Mouse (Mus musculus) hindbrain, postnatal 0 days (tissue): ENCODE measurements around the gene Tsc2. TPM values are rescaled to one million over a fixed set of nuclear protein-coding genes. Genes with fewer than 3 reads are reported as not detected.

ENCODE experiments used
- ATAC-seq: fragments of 200-750 bp; cut with Nextera tagmentation; 2 replicates; pipeline ENCODE4 v1.8.0; 2017; ENCODE audit warnings: mild to moderate bottlenecking, moderate TSS enrichment, moderate library complexity
- DNase-seq: peaks from one replicate; pipeline ENCODE4 v3.0.0-alpha.2; 2015; ENCODE audit warnings: low spot score
- H3K27ac ChIP-seq: fragments of 300-500 bp; sonication (generic); 2 replicates; pipeline ENCODE4 v1.5.1; 2014; ENCODE audit warnings: mild to moderate bottlenecking
- H3K27me3 ChIP-seq: fragments of 300-500 bp; sonication (generic); 2 replicates; pipeline ENCODE4 v1.6.1; 2014; ENCODE audit warnings: low read length, mixed read lengths; ENCODE audit not compliant: insufficient read depth
- H3K36me3 ChIP-seq: fragments of 300-500 bp; sonication (generic); 2 replicates; pipeline ENCODE4 v1.6.1; 2014; ENCODE audit warnings: low read length, mixed read lengths; ENCODE audit not compliant: insufficient read depth
- H3K4me1 ChIP-seq: fragments of 300-500 bp; sonication (generic); 2 replicates; pipeline ENCODE4 v1.6.1; 2014; ENCODE audit warnings: antibody characterized with exemption, low read length, mixed read lengths; ENCODE audit not compliant: insufficient read depth
- H3K4me2 ChIP-seq: fragments of 300-500 bp; sonication (generic); 2 replicates; pipeline ENCODE4 v1.6.1; 2014; ENCODE audit warnings: low read depth, mild to moderate bottlenecking, low read length, moderate library complexity, mixed read lengths
- H3K4me3 ChIP-seq: fragments of 300-500 bp; sonication (generic); 2 replicates; pipeline ENCODE4 v1.5.1; 2014; ENCODE audit warnings: low read length
- H3K9ac ChIP-seq: fragments of 300-500 bp; sonication (generic); replicated peaks from 2 replicates; pipeline ENCODE4 v1.6.1; 2014; ENCODE audit warnings: mild to moderate bottlenecking, low read length, moderate library complexity, mixed read lengths
- H3K9me3 ChIP-seq: fragments of 300-500 bp; sonication (generic); 2 replicates; pipeline ENCODE4 v1.6.1; 2016; ENCODE audit warnings: low read length, mixed read lengths
- CTCF ChIP-seq: IDR thresholded peaks from 2 replicates; pipeline ENCODE4 v1.5.1; 2016; ENCODE audit warnings: antibody characterized with exemption, control low read depth, low read depth
- WGBS: fragments of 180-500 bp; shearing (Covaris S2); extraction: QIAGEN DNeasy Blood & Tissue Kit; methylation state at CpG from one replicate; pipeline ENCODE4 v1.1.7; 2014; 5-methylcytosine and 5-hydroxymethylcytosine counted together
- polyA plus RNA-seq: library from polyadenylated mRNA; unstranded; fragments of >200 nt; fragmentation: Nextera tagmentation; extraction: Ambion mirVana; gene quantifications from 2 replicates; pipeline ENCODE4 v1.2.1, GENCODE M21; 2015
- total RNA-seq: library from RNA; depleted of rRNA; stranded (reverse); fragments of >200 nt; gene quantifications from 2 replicates; pipeline ENCODE4 v1.2.3, GENCODE M21; 2014

Tsc2 gene
- total and polyA plus RNA-seq, 2 experiments from 2014 or later, result 51.2 to 114 TPM

GRCm38 (mm10) chr17:24593248-24593647, 39.2 kb downstream of the Tsc2 start:
- no peak overlapping the region for H3K4me3 ChIP-seq
- H3K4me1 ChIP-seq, result no peaks in the 10 kb centered on the region
- no peak for TF ChIP-seq CTCF
- H3K27me3 ChIP-seq, result no peaks in the 10 kb centered on the region
- WGBS, result 89% methylated on average over 5 of the region's 5 CpGs
- peaks cover 84% of the 10 kb centered on the region for H3K36me3 ChIP-seq
- H3K4me2 ChIP-seq, result no peak overlapping the region
- no peaks in the 10 kb centered on the region for H3K9me3 ChIP-seq
- no peak for DNase-seq
- no peak for ATAC-seq
- H3K27ac ChIP-seq, result no peak overlapping the region
- H3K9ac ChIP-seq, result no peak overlapping the region

- DNase-seq (no peak), ATAC-seq (no peak)
- H3K4me1 ChIP-seq, result no peaks in the 10 kb centered on the region
- no peak overlapping the region for H3K9ac ChIP-seq
- no peaks in the 10 kb centered on the region for H3K27me3 ChIP-seq
- H3K27ac ChIP-seq, result no peak overlapping the region
- H3K4me2 ChIP-seq, result no peak overlapping the region
- H3K9me3 ChIP-seq, result no peaks in the 10 kb centered on the region
- 92% methylated on average over 5 of the region's 5 CpGs for WGBS
- peaks cover 85% of the 10 kb centered on the region for H3K36me3 ChIP-seq
- no peak overlapping the region for H3K4me3 ChIP-seq
- no peak for TF ChIP-seq CTCF
Observed at GRCm38 (mm10) chr17:24591695-24592094, 40.7 kb downstream of the Tsc2 start.

- Histone ChIP-seq H3K4me3 (no peak overlapping the region), H3K4me1 (no peaks in the 10 kb centered on the region), H3K36me3 (peaks cover 85% of the 10 kb centered on the region), H3K4me2 (no peak overlapping the region), H3K27ac (no peak overlapping the region), H3K9ac (no peak overlapping the region), H3K9me3 (no peaks in the 10 kb centered on the region), H3K27me3 (no peaks in the 10 kb centered on the region)
- no peak for TF ChIP-seq CTCF
- WGBS, result 75% methylated on average over 3 of the region's 3 CpGs
- ATAC-seq, result no peak
- no peak for DNase-seq
Observed at GRCm38 (mm10) chr17:24590943-24591342, 41.5 kb downstream of the Tsc2 start.

- Histone ChIP-seq H3K27ac (no peak overlapping the region), H3K27me3 (no peaks in the 10 kb centered on the region), H3K4me3 (no peak overlapping the region), H3K4me1 (no peaks in the 10 kb centered on the region), H3K9me3 (no peaks in the 10 kb centered on the region), H3K4me2 (no peak overlapping the region), H3K36me3 (peaks cover 62% of the 10 kb centered on the region), H3K9ac (no peak overlapping the region)
- no peak for ATAC-seq
- TF ChIP-seq CTCF, result no peak
- DNase-seq, result no peak
- WGBS, result 90% methylated on average over 4 of the region's 4 CpGs
Observed at GRCm38 (mm10) chr17:24586532-24586931, 45.9 kb downstream of the Tsc2 start.

GRCm38 (mm10) chr17:24584520-24584919, 47.9 kb downstream of the Tsc2 start:
- DNase-seq (no peak), ATAC-seq (no peak)
- H3K4me1 ChIP-seq, result no peaks in the 10 kb centered on the region
- no peak overlapping the region for H3K4me2 ChIP-seq
- H3K27me3 ChIP-seq, result no peaks in the 10 kb centered on the region
- no peak for TF ChIP-seq CTCF
- no peak overlapping the region for H3K9ac ChIP-seq
- H3K4me3 ChIP-seq, result no peak overlapping the region
- H3K27ac ChIP-seq, result no peak overlapping the region
- peaks cover 66% of the 10 kb centered on the region for H3K36me3 ChIP-seq
- H3K9me3 ChIP-seq, result no peaks in the 10 kb centered on the region
- 74% methylated on average over 3 of the region's 3 CpGs for WGBS

- Histone ChIP-seq H3K4me3 (no peak overlapping the region), H3K27ac (no peak overlapping the region), H3K9ac (no peak overlapping the region), H3K9me3 (no peaks in the 10 kb centered on the region), H3K36me3 (peaks cover 67% of the 10 kb centered on the region), H3K4me1 (no peaks in the 10 kb centered on the region), H3K4me2 (no peak overlapping the region), H3K27me3 (no peaks in the 10 kb centered on the region)
- no peak for DNase-seq
- ATAC-seq, result no peak
- WGBS, result 65% methylated on average over 5 of the region's 5 CpGs
- no peak for TF ChIP-seq CTCF
Observed at GRCm38 (mm10) chr17:24583599-24584460, 48.6 kb downstream of the Tsc2 start.

GRCm38 (mm10) chr17:24580287-24580686, 52.1 kb downstream of the Tsc2 start:
- Histone ChIP-seq H3K4me3 (no peak overlapping the region), H3K27me3 (no peaks in the 10 kb centered on the region), H3K36me3 (peaks cover 67% of the 10 kb centered on the region), H3K9me3 (no peaks in the 10 kb centered on the region), H3K27ac (no peak overlapping the region), H3K4me2 (no peak overlapping the region), H3K9ac (no peak overlapping the region), H3K4me1 (no peaks in the 10 kb centered on the region)
- DNase-seq (no peak), ATAC-seq (no peak)
- TF ChIP-seq CTCF, result no peak
- WGBS, result 93% methylated on average over 2 of the region's 2 CpGs
